Mouse (Mus musculus): ENCODE measurements around the gene Atp5l.

Gene Atp5l

GRCm38 (mm10) chr9:44920374-44921122, at the start of gene Atp5l:
Gene Atp5l, minus strand, starts transcription at chr9:44920742.
- TF ChIP-seq GATA4 (IDR thresholded peaks at IDR 0.05; ENCODE audit: insufficient replicate concordance, low read length), result no peak

DNA sequence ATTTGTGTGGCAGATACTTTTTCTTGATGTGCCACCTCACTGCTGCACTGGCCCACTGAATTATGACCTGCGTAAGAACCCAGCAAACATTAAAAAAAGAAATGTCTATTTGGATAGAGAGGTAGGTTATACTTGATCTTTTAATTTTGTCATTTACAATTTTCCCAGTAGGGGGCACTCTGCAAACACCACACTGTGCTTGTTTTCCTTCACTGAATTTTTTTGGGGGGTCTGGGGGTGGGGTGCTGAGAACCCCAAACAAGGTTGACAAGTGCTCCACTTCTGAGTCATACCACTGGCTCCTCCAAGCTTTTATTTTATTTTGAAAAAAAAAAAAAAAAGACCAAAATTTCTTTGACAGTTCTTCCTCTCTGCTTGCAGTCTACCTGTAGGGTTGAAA, 48.9 kb upstream of the Atp5l start:
- no peak for TF ChIP-seq GATA4 (IDR thresholded peaks at IDR 0.05; ENCODE audit: insufficient replicate concordance, low read length)

DNA sequence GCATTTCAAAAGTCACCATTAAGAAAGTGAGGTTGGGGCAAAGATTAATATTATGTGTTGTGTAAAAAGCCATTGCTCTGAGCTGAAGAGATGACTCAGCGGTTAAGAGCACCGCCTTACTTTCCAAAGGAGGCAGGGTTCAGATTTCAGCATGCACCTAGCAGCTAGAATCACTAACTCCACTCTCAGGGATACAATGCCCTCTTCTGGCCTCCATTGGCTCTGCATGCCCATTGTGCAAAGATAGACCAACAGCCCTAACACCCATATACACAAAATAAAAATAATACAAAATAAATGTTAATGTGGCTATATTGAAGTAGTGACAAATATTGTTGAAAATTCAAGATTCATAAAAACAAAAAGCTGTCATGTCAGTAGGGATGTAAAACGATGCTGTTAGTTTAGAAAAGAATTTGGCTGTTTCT, 46.3 kb upstream of the Atp5l start:
- no peak for TF ChIP-seq GATA4 (IDR thresholded peaks at IDR 0.05; ENCODE audit: insufficient replicate concordance, low read length)

- no peak for TF ChIP-seq GATA4 (IDR thresholded peaks at IDR 0.05; ENCODE audit: insufficient replicate concordance, low read length)
Observed at GRCm38 (mm10) chr9:44965833-44966466, 45.4 kb upstream of the Atp5l start.

DNA sequence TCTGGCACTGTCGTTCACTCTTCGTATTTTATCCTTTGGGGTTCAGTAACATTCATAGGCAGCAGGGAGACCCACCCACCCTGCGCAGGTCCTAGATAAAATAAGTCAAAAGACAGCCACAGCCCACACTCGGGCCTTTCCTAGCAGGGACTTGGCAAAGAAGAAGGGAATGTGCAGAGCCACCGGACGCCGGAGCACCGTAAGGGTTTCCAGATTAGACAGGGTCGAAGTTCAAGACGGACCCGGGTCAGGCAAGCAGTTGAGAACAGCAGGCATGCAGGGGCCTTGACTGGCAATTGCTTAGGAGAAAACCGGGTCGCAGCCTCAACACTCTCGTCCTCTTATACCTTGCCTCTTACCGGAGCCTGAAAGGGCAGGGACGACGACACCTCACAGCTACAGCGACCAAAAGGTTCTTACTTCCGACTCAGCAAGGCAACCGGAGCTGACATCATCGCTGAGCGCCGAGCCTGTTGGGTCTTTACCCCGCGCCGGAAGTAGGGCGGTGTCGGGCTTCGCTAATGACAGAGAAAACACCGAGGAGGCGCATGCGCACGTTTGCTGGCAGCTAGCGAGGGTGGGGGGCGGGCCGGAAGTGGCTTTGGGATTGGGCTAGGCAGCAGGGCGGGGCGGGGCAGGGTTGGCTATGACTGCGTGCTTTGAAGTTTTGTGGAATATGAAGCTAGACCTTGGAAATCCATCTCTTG, 44.7 kb upstream of the Atp5l start, which contains the start of gene Ube4a:
Gene Ube4a (minus strand): TSS at position 475 of the 707 bp plus-strand sequence.
- 0 out of 2 replicates have a peak, but pooled peaks have one; percentile 28 for TF ChIP-seq GATA4 (IDR thresholded peaks at IDR 0.05; ENCODE audit: insufficient replicate concordance, low read length)

DNA sequence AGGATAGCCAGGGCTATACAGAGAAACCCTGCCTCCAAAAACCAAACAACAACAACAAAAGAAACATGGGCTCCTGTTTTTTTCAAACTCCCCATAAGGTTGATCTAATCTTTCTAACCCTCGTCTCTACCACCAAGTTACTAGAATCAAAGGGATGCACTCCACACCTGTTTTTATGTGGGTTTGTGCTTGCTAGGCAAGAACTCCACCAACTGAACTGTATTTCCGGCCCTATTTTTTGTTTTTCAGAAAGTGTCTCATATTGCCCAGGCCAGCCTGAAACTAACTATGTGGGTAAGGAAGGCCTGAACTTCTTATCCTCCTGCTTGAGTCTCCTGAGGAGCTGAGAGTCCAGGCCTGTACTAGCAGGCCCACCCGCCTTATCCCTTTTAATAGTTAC, 33.9 kb upstream of the Atp5l start:
- no peak for TF ChIP-seq GATA4 (IDR thresholded peaks at IDR 0.05; ENCODE audit: insufficient replicate concordance, low read length)

DNA sequence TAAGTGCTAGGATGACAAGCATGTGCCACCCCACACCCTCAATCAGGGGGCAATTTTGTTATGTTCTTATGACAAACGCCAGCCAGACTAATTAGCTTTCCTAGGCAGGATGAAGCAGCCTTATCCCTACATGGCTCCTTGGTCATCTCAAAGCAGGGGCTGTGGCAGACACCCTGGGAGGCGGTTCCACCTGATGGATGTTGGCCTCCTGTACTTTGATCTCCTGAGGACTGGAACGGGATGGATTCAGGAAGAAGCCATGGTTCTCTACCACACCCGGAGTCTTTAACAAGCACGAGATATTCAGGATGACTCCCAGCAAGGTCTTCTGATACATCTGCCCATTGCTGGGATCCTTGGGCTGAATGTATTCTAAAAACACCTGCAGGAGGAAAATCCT, 27.3 kb upstream of the Atp5l start:
- no peak for TF ChIP-seq GATA4 (IDR thresholded peaks at IDR 0.05; ENCODE audit: insufficient replicate concordance, low read length)

GRCm38 (mm10) chr9:44946185-44946695, 25.7 kb upstream of the Atp5l start:
- no peak for TF ChIP-seq GATA4 (IDR thresholded peaks at IDR 0.05; ENCODE audit: insufficient replicate concordance, low read length)

- no peak for TF ChIP-seq GATA4 (IDR thresholded peaks at IDR 0.05; ENCODE audit: insufficient replicate concordance, low read length)
Observed at GRCm38 (mm10) chr9:44942421-44942820, 21.9 kb upstream of the Atp5l start.

- no peak for TF ChIP-seq GATA4 (IDR thresholded peaks at IDR 0.05; ENCODE audit: insufficient replicate concordance, low read length)
Observed at GRCm38 (mm10) chr9:44941756-44942155, 21.2 kb upstream of the Atp5l start.

- no peak for TF ChIP-seq GATA4 (IDR thresholded peaks at IDR 0.05; ENCODE audit: insufficient replicate concordance, low read length)
Observed at GRCm38 (mm10) chr9:44921543-44921942, 1.0 kb upstream of the Atp5l start.

- peak; percentile 31; the same call in 1 of the 2 replicates for TF ChIP-seq GATA4 (IDR thresholded peaks at IDR 0.05; ENCODE audit: insufficient replicate concordance, low read length)
Observed at GRCm38 (mm10) chr9:44921123-44921468, 554 bp upstream of the Atp5l start.

DNA sequence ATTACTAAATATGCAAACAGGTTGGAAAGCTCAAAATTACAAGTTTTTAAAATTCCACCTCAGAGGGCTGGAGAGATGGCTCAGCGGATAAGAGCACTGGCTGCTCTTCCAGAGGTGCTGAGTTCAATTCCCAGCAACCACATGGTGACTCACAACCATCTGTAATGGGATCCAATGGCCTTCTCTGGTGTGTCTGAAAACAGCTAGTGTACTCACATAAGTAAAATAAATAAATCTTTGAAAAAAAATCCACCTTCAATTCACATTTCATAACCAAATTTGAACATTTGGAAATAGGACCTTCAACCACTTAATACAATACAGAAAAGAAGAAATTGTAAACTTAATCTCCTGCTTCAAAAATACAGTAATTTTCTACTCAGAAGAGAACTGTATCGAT, 936 bp downstream of the Atp5l start:
- TF ChIP-seq GATA4 (IDR thresholded peaks at IDR 0.05; ENCODE audit: insufficient replicate concordance, low read length), result no peak

DNA sequence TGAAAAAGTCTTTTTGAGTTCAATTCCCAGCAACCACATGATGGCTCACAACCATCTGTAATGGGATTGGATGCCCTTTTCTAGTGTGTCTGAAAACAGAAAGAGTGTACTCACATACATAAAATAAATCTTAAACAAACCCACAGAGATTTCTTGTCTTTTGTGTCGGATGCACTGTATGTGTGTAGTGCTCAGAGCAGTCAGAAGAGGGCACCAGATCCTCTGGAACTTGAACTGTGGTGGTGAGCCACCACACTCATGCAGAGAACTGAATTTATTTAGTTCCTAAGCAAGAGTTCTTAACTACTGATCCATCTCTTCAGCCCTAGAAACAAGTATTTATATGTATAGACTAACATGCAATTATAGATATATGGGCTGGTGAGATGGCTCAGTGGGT, 4.3 kb downstream of the Atp5l start:
- no peak for TF ChIP-seq GATA4 (IDR thresholded peaks at IDR 0.05; ENCODE audit: insufficient replicate concordance, low read length)

- TF ChIP-seq GATA4 (IDR thresholded peaks at IDR 0.05; ENCODE audit: insufficient replicate concordance, low read length), result no peak
Observed at GRCm38 (mm10) chr9:44914706-44915105, 5.8 kb downstream of the Atp5l start.

- TF ChIP-seq GATA4 (IDR thresholded peaks at IDR 0.05; ENCODE audit: insufficient replicate concordance, low read length), result no peak
Observed at GRCm38 (mm10) chr9:44911365-44911764, 9.2 kb downstream of the Atp5l start.

All from liver, adult (tissue).